Mouse (Mus musculus): ENCODE measurements at regions not wholly inside any gene's neighbourhood (a gene's known extent, or its start where the extent isn't known, plus 50 kb on each side); places are given as distances from the start of the nearest gene placed in this dataset.

DNA sequence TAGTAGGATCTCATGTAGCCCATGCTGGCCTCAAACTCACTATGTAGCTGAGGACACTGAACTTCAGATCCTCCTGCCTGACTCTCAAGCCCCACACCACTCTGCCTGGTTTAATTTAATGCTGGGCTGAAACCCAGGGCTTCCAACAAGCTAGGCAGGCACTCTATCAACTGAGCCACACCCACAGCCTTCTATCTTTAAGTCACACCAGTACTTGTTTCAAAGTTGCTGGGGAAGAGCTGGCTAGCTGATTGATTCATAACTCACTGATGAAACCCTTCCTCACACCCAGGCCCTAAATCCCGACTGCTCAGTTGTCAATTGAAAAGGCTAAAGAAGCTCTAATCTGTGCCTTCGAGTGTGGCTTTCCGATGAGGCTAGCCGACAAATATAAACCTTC, 241.8 kb downstream of the Insig2 start:
- Histone ChIP-seq H3K27ac (replicated peaks; ENCODE audit: low read depth, low read length) (no peak overlapping the region), H3K27me3 (replicated peaks; ENCODE audit: control insufficient read depth, insufficient read depth, low read length) (no peaks in the 10 kb centered on the region)
- 89% methylated on average over 4 of the region's 4 CpGs for WGBS

DNA sequence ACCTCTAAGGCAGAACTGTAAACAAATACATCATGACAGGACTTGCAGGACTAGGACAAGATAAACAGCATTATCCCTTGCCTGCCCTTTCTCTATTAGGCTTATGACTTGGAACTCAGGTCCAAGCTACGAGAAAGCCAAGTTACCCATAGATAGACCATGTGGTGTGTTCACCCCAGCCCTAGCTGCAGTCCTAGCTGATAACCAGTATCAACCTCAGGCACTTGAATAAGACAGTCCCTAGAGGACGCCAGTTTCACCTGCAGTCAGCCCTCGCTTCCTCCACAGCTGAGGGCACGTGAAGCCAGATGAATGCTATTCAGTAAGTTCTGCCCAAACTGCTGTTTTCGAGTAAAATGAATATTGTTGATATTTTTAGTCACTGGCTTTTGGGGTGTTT, 239.5 kb downstream of the Insig2 start:
- H3K27ac ChIP-seq (replicated peaks; ENCODE audit: low read depth, low read length), result no peak overlapping the region
- no peaks in the 10 kb centered on the region for H3K36me3 ChIP-seq (ENCODE audit: control insufficient read depth, insufficient read depth, low read length)
- ATAC-seq (ENCODE audit: low read depth) (no peak), DNase-seq (ENCODE audit: low spot score) (peak; percentile 38)
- no peak overlapping the region for H3K9ac ChIP-seq (ENCODE audit: low read depth, low read length)
- 0 out of 2 replicates have a peak, but pooled peaks cover 7% of the 10 kb centered on the region for H3K9me3 ChIP-seq (ENCODE audit: control insufficient read depth, low read length)
- H3K4me1 ChIP-seq (ENCODE audit: control insufficient read depth, insufficient read depth, low read length), result peaks cover 9% of the 10 kb centered on the region; the same call in 1 of the 2 replicates
- H3K4me3 ChIP-seq (ENCODE audit: low read depth, low read length), result no peak overlapping the region
- H3K27me3 ChIP-seq (replicated peaks; ENCODE audit: control insufficient read depth, insufficient read depth, low read length), result 0 out of 2 replicates have a peak, but pooled peaks cover 3% of the 10 kb centered on the region
- WGBS, result 49% methylated on average over 5 of the region's 5 CpGs
- H3K4me2 ChIP-seq (ENCODE audit: low read depth, low read length), result no peak overlapping the region

More for the DNA sequence above, 241.8 kb downstream of the Insig2 start:
- Histone ChIP-seq H3K4me1 (ENCODE audit: control insufficient read depth, insufficient read depth, low read length) (0 out of 2 replicates have a peak, but pooled peaks cover 7% of the 10 kb centered on the region), H3K9me3 (ENCODE audit: control insufficient read depth, low read length) (0 out of 2 replicates have a peak, but pooled peaks cover 7% of the 10 kb centered on the region), H3K4me3 (ENCODE audit: low read depth, low read length) (no peak overlapping the region), H3K4me2 (ENCODE audit: low read depth, low read length) (no peak overlapping the region), H3K36me3 (ENCODE audit: control insufficient read depth, insufficient read depth, low read length) (no peaks in the 10 kb centered on the region), H3K9ac (ENCODE audit: low read depth, low read length) (no peak overlapping the region)
- ATAC-seq (ENCODE audit: low read depth), result no peak
- no peak for DNase-seq (ENCODE audit: low spot score)

DNA sequence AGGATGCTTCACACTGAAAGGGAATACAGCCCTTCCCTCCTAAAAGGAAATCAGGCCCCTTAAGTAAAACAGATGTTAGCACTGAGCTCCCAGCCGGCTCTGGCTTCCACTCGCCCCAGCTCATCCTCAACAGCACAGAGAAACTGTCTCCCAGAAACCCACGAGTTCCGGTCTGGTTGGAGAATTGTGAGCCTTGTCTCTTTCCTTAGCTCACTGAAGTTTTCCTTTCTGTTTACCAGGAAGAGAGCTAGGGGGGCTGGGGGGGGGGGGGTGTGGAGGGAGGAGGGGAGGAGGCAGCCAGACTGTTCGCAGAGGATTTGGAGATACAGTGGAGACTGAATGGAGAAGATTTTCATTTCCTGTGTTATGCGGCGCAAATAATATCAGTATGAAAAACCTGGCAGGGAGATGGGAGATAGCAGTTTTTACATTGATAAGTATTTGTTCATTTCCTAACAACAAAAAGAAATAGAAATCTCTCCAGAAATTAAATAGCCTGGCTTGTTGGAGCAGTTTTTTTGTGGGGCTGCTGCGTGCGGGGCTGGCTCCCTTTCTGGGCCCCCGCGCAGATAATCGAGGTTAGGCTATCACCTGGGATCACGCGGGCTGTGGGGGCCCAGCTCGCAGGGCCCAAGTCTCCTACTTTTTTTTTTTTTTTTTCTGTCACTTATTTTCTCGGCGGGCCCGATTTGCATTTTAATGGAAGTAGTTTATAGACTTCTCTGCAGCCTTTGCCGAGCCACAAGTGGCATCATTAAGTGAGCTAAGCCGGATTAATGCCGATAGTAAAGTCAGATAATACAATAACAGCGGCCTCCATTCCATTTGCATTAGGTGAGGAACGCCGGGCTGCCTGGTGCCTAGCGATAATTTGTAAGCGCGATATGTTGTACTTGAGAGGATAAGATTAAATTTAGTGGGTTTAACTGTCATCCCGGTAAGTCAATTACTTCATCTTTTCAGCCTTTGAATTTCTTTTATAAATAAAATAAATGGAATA, 235.5 kb downstream of the Insig2 start:
- ATAC-seq (ENCODE audit: low read depth), result peak; percentile 70; the same call in 1 of the 2 replicates
- Histone ChIP-seq H3K27me3 (replicated peaks; ENCODE audit: control insufficient read depth, insufficient read depth, low read length) (peaks cover 3% of the 10 kb centered on the region; the same call in 1 of the 2 replicates), H3K4me3 (ENCODE audit: low read depth, low read length) (peak overlapping the region; percentile 39), H3K27ac (replicated peaks; ENCODE audit: low read depth, low read length) (peak overlapping the region; percentile 35), H3K9ac (ENCODE audit: low read depth, low read length) (peak overlapping the region; percentile 53), H3K36me3 (ENCODE audit: control insufficient read depth, insufficient read depth, low read length) (no peaks in the 10 kb centered on the region), H3K4me2 (ENCODE audit: low read depth, low read length) (peak overlapping the region; percentile 69), H3K4me1 (ENCODE audit: control insufficient read depth, insufficient read depth, low read length) (peaks cover 10% of the 10 kb centered on the region; the same call in 1 of the 2 replicates), H3K9me3 (ENCODE audit: control insufficient read depth, low read length) (no peaks in the 10 kb centered on the region)
- peak; percentile 73 for DNase-seq (ENCODE audit: low spot score)
- WGBS, result 4% methylated on average over 28 of the region's 28 CpGs

DNA sequence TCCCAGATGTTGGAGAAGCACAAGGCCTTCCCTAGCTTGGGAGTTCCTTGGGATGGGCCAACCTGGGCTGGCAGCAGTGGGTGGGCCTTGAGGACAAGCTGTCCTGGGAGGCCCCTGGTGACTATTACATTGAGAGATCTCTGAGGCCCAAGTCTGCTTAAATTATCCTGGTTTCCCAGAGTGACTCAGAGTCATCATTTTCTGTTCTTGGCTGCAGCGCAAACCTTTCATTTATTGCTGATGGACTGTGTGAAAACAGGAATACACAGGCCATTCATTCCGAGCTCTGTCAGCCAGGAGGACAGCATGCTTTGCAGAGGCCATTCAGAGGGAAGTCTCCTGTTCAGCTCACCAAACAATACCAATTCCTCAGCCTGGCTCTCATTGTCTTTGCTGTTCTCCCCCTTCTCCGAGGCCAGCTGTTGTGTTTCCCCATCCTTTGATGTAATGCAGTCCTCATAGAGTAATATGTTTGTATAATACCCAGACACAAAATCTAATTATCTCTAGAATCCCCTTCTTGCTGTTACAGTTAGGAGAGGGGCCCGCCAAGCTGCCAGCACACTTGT, 220.5 kb downstream of the Insig2 start:
- Histone ChIP-seq H3K27ac (replicated peaks; ENCODE audit: low read depth, low read length) (peak overlapping the region; percentile 7; the same call in 1 of the 2 replicates), H3K4me3 (ENCODE audit: low read depth, low read length) (no peak overlapping the region), H3K9ac (ENCODE audit: low read depth, low read length) (no peak overlapping the region), H3K4me2 (ENCODE audit: low read depth, low read length) (no peak overlapping the region), H3K9me3 (ENCODE audit: control insufficient read depth, low read length) (no peaks in the 10 kb centered on the region), H3K36me3 (ENCODE audit: control insufficient read depth, insufficient read depth, low read length) (no peaks in the 10 kb centered on the region), H3K27me3 (replicated peaks; ENCODE audit: control insufficient read depth, insufficient read depth, low read length) (no peaks in the 10 kb centered on the region), H3K4me1 (ENCODE audit: control insufficient read depth, insufficient read depth, low read length) (peaks cover 28% of the 10 kb centered on the region)
- 42% methylated on average over 4 of the region's 4 CpGs for WGBS
- peak; percentile 50; the same call in 1 of the 2 replicates for ATAC-seq (ENCODE audit: low read depth)
- peak; percentile 57 for DNase-seq (ENCODE audit: low spot score)

DNA sequence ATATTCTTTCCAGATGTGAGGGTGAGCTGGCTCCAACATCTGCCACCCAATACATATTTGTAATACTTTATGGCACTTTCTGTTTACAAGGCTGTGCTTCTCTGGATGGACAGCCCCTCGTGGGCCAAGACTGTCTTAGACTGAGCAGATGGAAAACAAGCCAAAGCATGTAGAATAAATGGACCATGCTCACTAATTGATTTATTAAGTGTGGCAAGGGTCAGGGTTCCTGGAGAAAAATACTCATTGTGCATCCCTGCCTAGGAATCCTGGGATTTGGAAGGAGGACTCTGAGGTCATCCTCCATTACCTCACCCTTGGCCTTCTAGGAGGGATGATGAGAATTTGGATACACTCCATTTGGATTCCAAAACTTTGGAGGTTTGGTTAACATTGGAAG, 219.9 kb downstream of the Insig2 start:
- 25% methylated on average over 1 of the region's 1 CpGs for WGBS
- Histone ChIP-seq H3K9me3 (ENCODE audit: control insufficient read depth, low read length) (no peaks in the 10 kb centered on the region), H3K27me3 (replicated peaks; ENCODE audit: control insufficient read depth, insufficient read depth, low read length) (no peaks in the 10 kb centered on the region), H3K36me3 (ENCODE audit: control insufficient read depth, insufficient read depth, low read length) (no peaks in the 10 kb centered on the region), H3K27ac (replicated peaks; ENCODE audit: low read depth, low read length) (no peak overlapping the region), H3K4me1 (ENCODE audit: control insufficient read depth, insufficient read depth, low read length) (peaks cover 28% of the 10 kb centered on the region), H3K9ac (ENCODE audit: low read depth, low read length) (no peak overlapping the region), H3K4me2 (ENCODE audit: low read depth, low read length) (no peak overlapping the region), H3K4me3 (ENCODE audit: low read depth, low read length) (no peak overlapping the region)
- peak; percentile 56; the same call in 1 of the 2 replicates for ATAC-seq (ENCODE audit: low read depth)
- no peak for DNase-seq (ENCODE audit: low spot score)

DNA sequence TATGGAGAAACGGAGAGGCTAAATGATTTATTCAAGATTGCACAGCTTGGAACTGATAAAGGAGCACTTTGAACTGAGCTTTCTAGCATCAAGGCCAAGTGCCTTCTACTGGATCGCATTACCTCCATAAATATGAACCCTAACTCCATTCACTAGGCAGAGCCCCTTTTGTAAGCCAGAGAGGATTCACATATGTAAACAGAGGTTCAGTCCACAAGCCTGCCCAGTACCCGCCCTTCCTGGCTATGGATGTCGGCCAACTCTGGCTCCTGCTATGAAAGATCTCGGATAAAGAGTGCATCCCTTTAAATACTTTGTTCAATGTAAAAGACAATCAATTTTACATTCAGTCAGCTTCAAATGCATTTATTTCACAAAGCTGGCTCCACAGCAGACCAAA, 215.8 kb downstream of the Insig2 start:
- H3K4me3 ChIP-seq (ENCODE audit: low read depth, low read length), result no peak overlapping the region
- no peaks in the 10 kb centered on the region for H3K9me3 ChIP-seq (ENCODE audit: control insufficient read depth, low read length)
- no peak overlapping the region for H3K9ac ChIP-seq (ENCODE audit: low read depth, low read length)
- H3K4me2 ChIP-seq (ENCODE audit: low read depth, low read length), result no peak overlapping the region
- peaks cover 24% of the 10 kb centered on the region for H3K4me1 ChIP-seq (ENCODE audit: control insufficient read depth, insufficient read depth, low read length)
- ATAC-seq (ENCODE audit: low read depth) (peak; percentile 54; the same call in 1 of the 2 replicates), DNase-seq (ENCODE audit: low spot score) (peak; percentile 70)
- no peaks in the 10 kb centered on the region for H3K27me3 ChIP-seq (replicated peaks; ENCODE audit: control insufficient read depth, insufficient read depth, low read length)
- H3K36me3 ChIP-seq (ENCODE audit: control insufficient read depth, insufficient read depth, low read length), result no peaks in the 10 kb centered on the region
- H3K27ac ChIP-seq (replicated peaks; ENCODE audit: low read depth, low read length), result no peak overlapping the region
- 50% methylated on average over 5 of the region's 5 CpGs for WGBS

DNA sequence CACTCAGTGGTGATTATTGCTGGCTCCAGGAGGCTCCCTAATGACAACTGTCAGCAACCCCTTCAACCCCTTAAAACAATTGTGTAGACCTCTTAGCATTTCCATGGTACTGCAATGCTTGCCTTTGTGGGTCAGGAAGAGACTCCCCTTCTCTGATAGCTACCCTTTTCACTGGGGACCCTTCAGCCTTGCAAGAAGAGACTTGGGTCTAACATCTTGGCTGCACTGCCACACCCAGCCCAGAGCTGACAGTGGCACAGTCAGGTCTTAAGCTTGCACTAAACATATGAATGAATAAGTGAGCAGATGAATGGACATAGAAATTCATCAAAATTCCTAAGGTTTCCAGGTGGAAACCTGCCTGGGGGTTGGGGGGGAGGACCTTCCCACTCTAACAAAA, 209.0 kb downstream of the Insig2 start:
- H3K27ac ChIP-seq (replicated peaks; ENCODE audit: low read depth, low read length), result no peak overlapping the region
- no peak overlapping the region for H3K9ac ChIP-seq (ENCODE audit: low read depth, low read length)
- H3K9me3 ChIP-seq (ENCODE audit: control insufficient read depth, low read length), result no peaks in the 10 kb centered on the region
- H3K4me3 ChIP-seq (ENCODE audit: low read depth, low read length), result no peak overlapping the region
- H3K4me2 ChIP-seq (ENCODE audit: low read depth, low read length), result no peak overlapping the region
- H3K27me3 ChIP-seq (replicated peaks; ENCODE audit: control insufficient read depth, insufficient read depth, low read length), result no peaks in the 10 kb centered on the region; the same call in 1 of the 2 replicates
- no peak for ATAC-seq (ENCODE audit: low read depth)
- H3K36me3 ChIP-seq (ENCODE audit: control insufficient read depth, insufficient read depth, low read length), result no peaks in the 10 kb centered on the region
- no peaks in the 10 kb centered on the region for H3K4me1 ChIP-seq (ENCODE audit: control insufficient read depth, insufficient read depth, low read length)
- no peak for DNase-seq (ENCODE audit: low spot score)

DNA sequence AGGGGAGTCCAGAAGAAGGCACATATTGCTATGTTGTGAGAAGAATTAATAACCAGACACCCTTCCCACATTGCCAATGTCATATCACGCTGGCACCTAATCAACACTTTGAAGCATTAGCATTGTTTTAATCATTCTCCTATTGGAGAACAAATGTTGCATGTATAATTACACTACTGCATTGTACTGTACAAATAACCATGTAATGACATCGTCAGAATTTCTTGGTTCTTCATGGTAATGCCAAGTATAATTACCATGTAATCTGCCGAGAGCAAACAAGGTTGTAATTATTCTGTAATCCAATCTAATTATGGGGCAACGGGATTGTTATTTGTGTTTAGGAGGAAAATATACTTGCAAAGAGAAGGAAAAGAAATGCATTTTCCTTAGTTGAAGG, 196.1 kb downstream of the Insig2 start:
- Histone ChIP-seq H3K9me3 (ENCODE audit: control insufficient read depth, low read length) (no peaks in the 10 kb centered on the region), H3K4me1 (ENCODE audit: control insufficient read depth, insufficient read depth, low read length) (no peaks in the 10 kb centered on the region), H3K36me3 (ENCODE audit: control insufficient read depth, insufficient read depth, low read length) (no peaks in the 10 kb centered on the region), H3K27ac (replicated peaks; ENCODE audit: low read depth, low read length) (no peak overlapping the region), H3K9ac (ENCODE audit: low read depth, low read length) (no peak overlapping the region), H3K27me3 (replicated peaks; ENCODE audit: control insufficient read depth, insufficient read depth, low read length) (no peaks in the 10 kb centered on the region), H3K4me2 (ENCODE audit: low read depth, low read length) (no peak overlapping the region), H3K4me3 (ENCODE audit: low read depth, low read length) (no peak overlapping the region)
- ATAC-seq (ENCODE audit: low read depth), result no peak
- DNase-seq (ENCODE audit: low spot score), result no peak
- WGBS, result 72% methylated on average over 4 of the region's 4 CpGs

All from embryonic facial prominence, embryonic 14.5 days (tissue).